In genomic region chr17:44734501-44735222, GRCm38 (mm10) we compare ENCODE assay signal across 8 mouse cellular contexts. TPM values are rescaled to one million over a fixed set of nuclear protein-coding genes. Genes with fewer than 3 reads are reported as not detected.
DNase-seq lines count a peak whose midpoint lies in the region; ATAC-seq and TF ChIP-seq lines count a peak whose summit lies in the region.

No protein-coding gene starts in this region.

- WGBS in heart, embryonic 14.5 days = under 1% methylated on average over 48 of the region's 48 CpGs
- WGBS in lung, embryonic 15.5 days = 1% methylated on average over 48 of the region's 48 CpGs
- WGBS in olfactory bulb, adult 2 months = 2% methylated on average over 48 of the region's 48 CpGs

- peak; percentile 12 for ATAC-seq in CD4-positive, CD25-positive, alpha-beta regulatory T cell, adult 4 months
- ATAC-seq in heart, embryonic 14.5 days (ENCODE audit: insufficient number of reproducible peaks, insufficient read depth, low FRiP score, low read depth) = no peak
- peak; percentile 33; the same call in 1 of the 2 replicates for ATAC-seq in lung, embryonic 15.5 days (ENCODE audit: borderline replicate concordance, extremely low read depth, low FRiP score, low TSS enrichment)

- peaks cover 9% of the 10 kb centered on the region for H3K4me1 ChIP-seq in embryonic fibroblast, embryonic 13.5 days (ENCODE audit: control insufficient read depth, insufficient read depth, low read length)
- H3K4me1 ChIP-seq in heart, embryonic 14.5 days (ENCODE audit: control insufficient read depth in 2 of 2, insufficient read depth in 2 of 2, low read length in 2 of 2) = peaks cover 6 to 20% of the 10 kb centered on the region in 2 experiments; a peak in 3 of 4 replicates
- H3K4me1 ChIP-seq in lung, embryonic 15.5 days = peaks cover 38% of the 10 kb centered on the region
- H3K4me1 ChIP-seq in olfactory bulb, adult 2 months (ENCODE audit: control insufficient read depth, insufficient read depth, low read length) = peaks cover 2% of the 10 kb centered on the region; the same call in 1 of the 2 replicates

- H3K27me3 ChIP-seq in heart, embryonic 14.5 days (ENCODE audit: control insufficient read depth, insufficient read depth, low read length) = peaks cover 78% of the 10 kb centered on the region
- H3K27me3 ChIP-seq in lung, embryonic 15.5 days = peaks cover 72% of the 10 kb centered on the region

- H3K4me3 ChIP-seq in embryonic fibroblast, embryonic 13.5 days (ENCODE audit: insufficient read depth, low read length) = peak overlapping the region; percentile 96
- H3K4me3 ChIP-seq in heart, embryonic 14.5 days (ENCODE audit: control insufficient read depth in 1 of 2, insufficient read depth in 1 of 2, low read depth in 1 of 2, low read length in 2 of 2) = peak overlapping the region; percentile 82 to 98
- H3K4me3 ChIP-seq in lung, embryonic 15.5 days = peak overlapping the region; percentile 58
- peak overlapping the region; percentile 92 for H3K4me3 ChIP-seq in olfactory bulb, adult 2 months (ENCODE audit: insufficient read depth, low read depth, low read length)

- no peak for TF ChIP-seq CTCF in embryonic fibroblast, embryonic 13.5 days (IDR thresholded peaks at IDR 0.05; ENCODE audit: borderline replicate concordance, insufficient read depth, low read length)
- 0 out of 2 replicates have a peak, but pooled peaks have one; percentile 20 for TF ChIP-seq CTCF in olfactory bulb, adult 2 months (IDR thresholded peaks at IDR 0.05; ENCODE audit: insufficient read depth, low read depth, low read length)

- no peaks in the 10 kb centered on the region for H3K9me3 ChIP-seq in heart, embryonic 14.5 days (ENCODE audit: control insufficient read depth, low read length)
- no peaks in the 10 kb centered on the region for H3K9me3 ChIP-seq in lung, embryonic 15.5 days

- peak; percentile 20 for DNase-seq in adrenal gland, adult 8-10 months
- DNase-seq in kidney, postnatal 10 days = peak; percentile 74
- DNase-seq in thymus, postnatal 4 days = peak; percentile 63

- peak overlapping the region; percentile 72 for H3K9ac ChIP-seq in heart, embryonic 14.5 days (ENCODE audit: low read length)
- H3K9ac ChIP-seq in lung, embryonic 15.5 days = peak overlapping the region; percentile 55

- H3K27ac ChIP-seq in embryonic fibroblast, embryonic 13.5 days (ENCODE audit: insufficient read depth, low read length) = peak overlapping the region; percentile 90
- H3K27ac ChIP-seq in heart, embryonic 14.5 days (replicated peaks in 1 of 2; ENCODE audit: control insufficient read depth in 1 of 2, insufficient read depth in 1 of 2, low read depth in 2 of 2, low read length in 2 of 2) = no peak overlapping the region
- H3K27ac ChIP-seq in lung, embryonic 15.5 days = no peak overlapping the region
- peak overlapping the region; percentile 36 for H3K27ac ChIP-seq in olfactory bulb, adult 2 months (ENCODE audit: insufficient read depth, low read depth, low read length)

- peak; percentile 51 for TF ChIP-seq POLR2A in embryonic fibroblast, embryonic 13.5 days (IDR thresholded peaks at IDR 0.05; ENCODE audit: low read depth, low read length)
- TF ChIP-seq POLR2A in olfactory bulb, adult 2 months (IDR thresholded peaks at IDR 0.05; ENCODE audit: insufficient read depth, low read depth, low read length) = no peak

- no peaks in the 10 kb centered on the region for H3K36me3 ChIP-seq in heart, embryonic 14.5 days (ENCODE audit: control insufficient read depth, insufficient read depth, low read length)
- H3K36me3 ChIP-seq in lung, embryonic 15.5 days = no peaks in the 10 kb centered on the region

- peak overlapping the region; percentile 98 for H3K4me2 ChIP-seq in heart, embryonic 14.5 days (ENCODE audit: low read length)
- H3K4me2 ChIP-seq in lung, embryonic 15.5 days = peak overlapping the region; percentile 93

RNA-seq across cellular contexts. Expression of gene Supt3, which starts 42.3 kb away (rescaled TPM):
- polyA plus RNA-seq in CD4-positive, CD25-positive, alpha-beta regulatory T cell, adult 4 months (2017; shearing (Covaris generic)) = 10 to 100 TPM; 18.0 to 22.0 TPM
- 10 to 100 TPM; 20.1 to 39.1 (median 31.3) TPM for total RNA-seq in adrenal gland, adult 8-10 months (2022)
- 20.5 and 20.7 TPM in 2 replicates for polyA plus RNA-seq in embryonic fibroblast, embryonic 13.5 days (2011; ENCODE audit: insufficient read length, low read depth, missing spikeins)
- polyA plus RNA-seq in heart, embryonic 14.5 days (2014; fragmentation: Nextera tagmentation; extraction: Ambion mirVana) = 23.5 and 23.7 TPM in 2 replicates
- 19.7 and 21.9 TPM in 2 replicates for polyA plus RNA-seq in lung, embryonic 15.5 days (2015; fragmentation: Nextera tagmentation; extraction: Ambion mirVana)
- polyA plus RNA-seq in olfactory bulb, adult 2 months (2012; ENCODE audit: insufficient read depth, insufficient read length, low replicate concordance, missing spikeins) = not detected in 2 replicates

Comparison
In these comparisons a context has a peak if more than half of its experiments do, and no peak if none do; other contexts are left out.
1. DNase-seq: peak in every context shown above with its lines; median percentile 74 in kidney, postnatal 10 days; 63 in thymus, postnatal 4 days; 20 in adrenal gland, adult 8-10 months.
2. H3K27ac ChIP-seq: peak in embryonic fibroblast, embryonic 13.5 days (single experiment) and olfactory bulb, adult 2 months (single experiment); none in heart, embryonic 14.5 days (0 of 2) and lung, embryonic 15.5 days (single experiment).
3. RNA of gene Supt3, which starts 42.3 kb away (polyA plus RNA-seq): 23.5 to 23.7 TPM in heart, embryonic 14.5 days, 18.0 to 22.0 TPM in CD4-positive, CD25-positive, alpha-beta regulatory T cell, adult 4 months, 20.5 to 20.7 TPM in embryonic fibroblast, embryonic 13.5 days and 19.7 to 21.9 TPM in lung, embryonic 15.5 days; not detected in olfactory bulb, adult 2 months; every median in the first group is over 10 times any median in the second.
4. Peak in every context shown above with its lines, with median percentiles within 50 percentile points of each other: H3K4me3 ChIP-seq.